Mouse (Mus musculus) myocyte (in vitro differentiated cells): ENCODE measurements around the gene Lypd5.

Source experiments
- CEBPB ChIP-seq: IDR thresholded peaks from 2 replicates; pipeline ENCODE4 v1.6.1; 2011; ENCODE audit warnings: mild to moderate bottlenecking, moderate library complexity; ENCODE audit not compliant: poor library complexity, insufficient read depth, severe bottlenecking
- MAX ChIP-seq: IDR thresholded peaks from one replicate; pipeline ENCODE4 v1.6.1; 2011; ENCODE audit warnings: low read depth, mild to moderate bottlenecking, control low read depth
- MYOD1 ChIP-seq, 3 experiments: IDR thresholded peaks; one replicate each; pipeline ENCODE4 v1.6.1; 2011; ENCODE audit warnings: control low read depth in 2 of 3, low read depth in 2 of 3, mild to moderate bottlenecking in 2 of 3, moderate library complexity in 1 of 3; ENCODE audit not compliant: insufficient read length in 2 of 3, control insufficient read depth in 1 of 3
- MYOG ChIP-seq, 3 experiments: IDR thresholded peaks; one replicate each; pipeline ENCODE4 v1.6.1; 2011; ENCODE audit warnings: control low read depth in 2 of 3, low read depth in 2 of 3, mild to moderate bottlenecking in 2 of 3; ENCODE audit not compliant: insufficient read length in 2 of 3, control insufficient read depth in 1 of 3, insufficient read depth in 1 of 3
- POLR2A ChIP-seq: IDR thresholded peaks from one replicate; pipeline ENCODE4 v1.6.1; 2011; ENCODE audit warnings: low read depth, mild to moderate bottlenecking, control low read depth, moderate library complexity; ENCODE audit not compliant: insufficient read length
- POLR2AphosphoS2 ChIP-seq: IDR thresholded peaks from one replicate; pipeline ENCODE4 v1.6.1; 2011; ENCODE audit warnings: low read depth, control low read depth; ENCODE audit not compliant: insufficient read length
- TCF3 ChIP-seq: IDR thresholded peaks from one replicate; pipeline ENCODE4 v1.6.1; 2011; ENCODE audit warnings: low read depth, control low read depth; ENCODE audit not compliant: insufficient read length
- USF1 ChIP-seq: IDR thresholded peaks from one replicate; pipeline ENCODE4 v1.6.1; 2011; ENCODE audit warnings: low read depth, mild to moderate bottlenecking, control low read depth, moderate library complexity

- peak; percentile 9 for TF ChIP-seq POLR2A
- no peak for TF ChIP-seq TCF3
- TF ChIP-seq POLR2AphosphoS2 = no peak
- no peak for TF ChIP-seq MYOD1 (IDR thresholded peaks at IDR 0.05; ENCODE audit: control insufficient read depth in 1 of 3, insufficient read length in 2 of 3, low read depth in 2 of 3)
- TF ChIP-seq USF1 = no peak
- no peak for TF ChIP-seq CEBPB
- no peak for TF ChIP-seq MAX
- TF ChIP-seq MYOG (IDR thresholded peaks at IDR 0.05; ENCODE audit: control insufficient read depth in 1 of 3, insufficient read depth in 1 of 3, insufficient read length in 2 of 3, low read depth in 2 of 3) = no peak
These were observed 41.5 kb downstream of the Lypd5 start for GRCm38 (mm10) chr7:24390512-24390911.
